Mouse (Mus musculus) liver, postnatal 0 days (tissue): ENCODE measurements at regions not wholly inside any gene's neighbourhood (a gene's known extent, or its start where the extent isn't known, plus 50 kb on each side); places are given as distances from the start of the nearest gene placed in this dataset.

ENCODE experiments used
- CTCF ChIP-seq: sonication (generic); IDR thresholded peaks from 2 replicates; pipeline ENCODE4 v1.5.1; 2016; ENCODE audit warnings: antibody characterized with exemption, low read depth
- EP300 ChIP-seq: IDR thresholded peaks from 2 replicates; pipeline ENCODE4 v1.6.1; 2016; ENCODE audit warnings: antibody characterized with exemption, low read depth, mild to moderate bottlenecking

GRCm38 (mm10) chr2:171306000-171306399 is 574.4 kb downstream of the Dok5 start:
- TF ChIP-seq EP300, result no peak
- TF ChIP-seq CTCF, result no peak
